Mouse (Mus musculus) naive thymus-derived CD4-positive, alpha-beta T cell, adult 2 months (primary cell): ENCODE data around the gene 9430038I01Rik.

Experiments used
- DNase-seq: peaks from one replicate; pipeline ENCODE4 v3.0.0-alpha.2; 2011; ENCODE audit warnings: low read depth

Gene 9430038I01Rik

GRCm38 (mm10) chr7:137366736-137367135, 43.8 kb downstream of the 9430038I01Rik start:
- DNase-seq: no peak

GRCm38 (mm10) chr7:137365056-137365455, 45.5 kb downstream of the 9430038I01Rik start:
- DNase-seq: no peak

GRCm38 (mm10) chr7:137364571-137364970, 46.0 kb downstream of the 9430038I01Rik start:
- DNase-seq: no peak

- DNase-seq: no peak
Measured at GRCm38 (mm10) chr7:137346860-137347259, 63.7 kb downstream of the 9430038I01Rik start.

- DNase-seq: no peak
Measured at GRCm38 (mm10) chr7:137346068-137346467, 64.5 kb downstream of the 9430038I01Rik start.

GRCm38 (mm10) chr7:137333951-137334350, 76.6 kb downstream of the 9430038I01Rik start:
- DNase-seq: no peak
